Mouse (Mus musculus) brain, embryonic 18.5 days (tissue): ENCODE measurements at regions not wholly inside any gene's neighbourhood (a gene's known extent, or its start where the extent isn't known, plus 50 kb on each side); places are given as distances from the start of the nearest gene placed in this dataset.

Source experiments
- DNase-seq: peaks from one replicate; pipeline ENCODE4 v3.0.0-alpha.2; 2012; ENCODE audit warnings: low read depth, low spot score

DNA sequence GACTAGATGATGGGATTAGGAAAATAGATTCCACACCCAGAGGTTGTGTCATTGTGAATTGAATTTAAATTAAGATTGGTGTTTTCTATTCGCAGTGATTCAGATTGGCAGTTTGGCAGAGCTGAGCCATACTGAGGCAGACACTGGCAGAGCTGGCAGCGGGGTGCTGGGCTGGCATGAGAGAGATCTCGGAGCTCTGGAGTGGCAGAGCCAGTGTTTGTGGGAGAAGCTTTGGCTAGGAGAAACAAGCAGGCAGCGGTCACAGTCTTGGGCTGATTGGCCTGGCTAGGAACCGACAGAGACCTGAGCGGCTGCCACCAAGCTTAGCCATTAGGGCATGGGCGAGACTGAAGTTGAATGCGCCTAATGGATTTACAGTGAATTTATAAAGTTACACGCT is 1240.3 kb upstream of the Crim1 start:
- peak; percentile 3 for DNase-seq
